Mouse (Mus musculus): ENCODE data around the gene Wls.

Gene Wls

GRCm38 (mm10) chr3:159839481-159839880 is at the start of gene Wls:
Gene Wls (plus strand): TSS chr3:159839672.
- peak; percentile 81 for DNase-seq

- no peak for DNase-seq
Observed at GRCm38 (mm10) chr3:159789781-159790180, 49.7 kb upstream of the Wls start.

- DNase-seq, result no peak
Observed at GRCm38 (mm10) chr3:159831535-159831934, 7.9 kb upstream of the Wls start.

DNA sequence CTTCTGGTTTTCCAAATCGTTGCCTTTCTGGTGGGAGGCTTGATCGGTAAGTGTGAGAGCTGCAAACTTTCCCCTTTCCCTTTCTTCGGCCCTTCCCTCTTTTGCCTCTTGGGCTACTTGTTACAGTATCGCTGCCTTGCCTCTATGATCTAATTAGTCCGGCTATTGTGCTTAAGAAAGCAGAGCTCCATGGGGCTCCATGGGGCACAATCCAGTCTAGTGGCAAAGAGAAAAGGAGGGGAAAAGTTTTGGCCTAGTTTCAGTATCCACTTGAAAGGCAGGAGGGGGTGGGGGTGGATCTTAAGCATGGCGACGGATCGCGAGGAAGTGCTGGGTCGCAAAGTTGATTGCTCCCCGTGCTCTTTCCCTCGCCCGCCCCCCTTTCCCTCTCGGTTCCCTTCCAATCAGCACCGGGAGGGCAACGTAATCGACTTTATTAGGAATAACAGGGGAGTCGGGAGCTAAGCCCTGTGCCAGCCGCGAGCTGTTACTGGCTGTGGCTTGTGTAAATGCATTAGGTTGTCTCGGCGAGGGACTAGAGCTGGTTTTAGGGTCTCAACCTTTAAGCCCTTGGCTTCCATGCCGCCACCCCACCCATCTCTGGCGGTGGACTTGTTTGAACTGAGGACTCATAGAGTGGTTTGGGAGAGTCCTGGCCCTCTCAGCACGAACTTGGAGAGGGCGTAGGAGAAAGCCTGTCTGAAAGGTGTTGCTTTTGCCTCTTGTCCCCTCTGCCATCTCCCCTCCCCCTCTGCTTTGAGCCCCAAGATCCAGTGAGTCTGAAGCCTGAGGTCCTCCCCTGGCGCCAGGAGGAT is 737 bp downstream of the Wls start:
- DNase-seq, result peak; percentile 85

DNA sequence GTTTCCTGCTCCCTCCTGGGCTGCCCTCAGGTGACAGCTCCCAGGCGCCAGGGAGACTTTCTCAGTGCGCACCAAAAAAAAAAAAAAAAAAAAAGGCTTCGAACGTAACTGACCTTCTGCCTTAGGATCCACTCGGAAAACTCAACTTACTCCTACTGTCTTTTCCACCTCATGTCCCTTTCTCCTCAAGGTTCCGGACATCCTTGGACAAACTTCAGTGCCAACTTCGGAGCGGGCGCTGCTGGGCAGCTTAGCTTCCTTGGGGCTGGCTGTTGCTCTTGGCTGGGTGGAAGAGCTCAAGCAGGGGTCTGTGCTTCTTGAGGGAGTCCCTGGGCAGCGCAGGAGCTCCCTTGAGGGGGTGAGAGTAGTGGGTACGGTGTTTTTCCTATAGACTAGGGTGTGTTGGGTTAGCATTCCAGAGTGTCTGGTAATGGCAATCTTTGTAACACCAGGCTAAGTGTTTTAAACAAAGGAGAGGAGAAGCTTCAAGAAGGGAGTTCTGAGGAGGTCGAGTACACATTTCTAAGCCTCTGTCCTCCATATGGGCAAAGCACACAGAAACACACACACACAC is 1.4 kb downstream of the Wls start:
- peak; percentile 40 for DNase-seq

DNA sequence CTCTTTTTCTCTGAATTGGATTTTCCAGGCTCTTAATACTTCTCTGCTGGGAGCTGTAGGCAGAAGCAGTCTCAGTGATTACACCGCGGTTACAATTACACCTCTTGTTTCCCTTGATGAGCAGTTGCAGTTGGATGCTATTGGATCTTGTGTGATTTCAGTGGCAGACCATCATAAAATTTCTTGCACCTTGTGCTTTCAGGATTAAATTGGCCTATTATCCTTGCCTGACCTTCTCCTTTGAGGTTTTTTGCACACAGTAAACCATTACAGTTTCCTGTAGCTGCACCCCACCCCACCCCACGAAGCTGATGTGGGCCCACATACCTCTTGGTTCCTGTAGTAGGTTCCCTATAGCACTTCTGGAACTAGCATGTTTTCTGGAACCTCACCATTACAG is 2.0 kb downstream of the Wls start:
- no peak for DNase-seq

- DNase-seq, result no peak
Observed at GRCm38 (mm10) chr3:159843135-159843534, 3.7 kb downstream of the Wls start.

DNA sequence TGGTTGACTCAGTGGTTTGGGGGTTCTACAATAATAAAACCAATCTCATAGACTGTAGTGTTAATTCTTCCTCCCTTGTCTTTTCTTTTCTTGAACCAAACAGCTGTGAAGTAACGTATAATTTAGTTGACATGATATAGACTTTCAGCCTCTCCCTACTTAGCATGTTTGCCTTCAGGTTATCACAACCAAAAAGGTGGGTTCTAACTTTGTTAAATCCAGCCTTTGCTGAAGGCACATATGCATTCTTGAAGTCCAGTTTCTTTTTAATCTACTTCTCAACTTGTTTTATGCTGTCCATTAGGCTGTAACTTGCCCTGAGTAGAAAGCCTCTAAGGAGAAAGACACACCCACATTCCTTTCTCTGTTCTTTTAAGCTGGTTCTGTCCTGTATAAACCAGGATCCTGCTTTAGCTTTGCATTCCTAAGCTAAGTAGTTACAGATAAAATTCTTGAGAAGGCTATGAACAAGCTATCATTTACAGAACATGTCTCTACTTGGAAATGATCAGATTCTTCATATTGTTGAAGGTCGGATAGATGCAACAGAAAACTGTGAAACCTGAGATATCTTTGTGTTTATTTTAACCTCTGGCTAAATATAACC is 8.0 kb downstream of the Wls start:
- DNase-seq, result no peak

DNA sequence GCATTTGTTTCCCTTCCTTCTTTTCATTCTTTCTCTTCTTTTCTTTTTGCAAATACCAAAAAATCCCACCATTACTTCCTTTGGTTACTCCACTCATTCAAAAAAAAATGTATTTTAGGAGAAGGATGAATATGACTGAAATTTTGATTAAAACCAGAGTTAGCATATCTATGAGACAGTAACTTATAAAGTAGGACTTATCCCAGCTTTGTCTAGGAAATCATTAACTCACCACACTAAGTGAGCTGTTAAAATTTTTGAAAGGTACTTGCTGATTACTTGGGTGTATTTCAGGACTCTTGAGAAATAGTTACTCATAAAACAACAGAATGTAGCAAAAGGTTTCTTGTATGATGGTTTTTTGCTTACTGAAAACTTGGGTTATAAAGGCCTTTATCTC is 8.7 kb downstream of the Wls start:
- no peak for DNase-seq

- no peak for DNase-seq
Observed at GRCm38 (mm10) chr3:159851476-159851875, 12.0 kb downstream of the Wls start.

- DNase-seq, result no peak
Observed at GRCm38 (mm10) chr3:159851980-159852379, 12.5 kb downstream of the Wls start.

DNA sequence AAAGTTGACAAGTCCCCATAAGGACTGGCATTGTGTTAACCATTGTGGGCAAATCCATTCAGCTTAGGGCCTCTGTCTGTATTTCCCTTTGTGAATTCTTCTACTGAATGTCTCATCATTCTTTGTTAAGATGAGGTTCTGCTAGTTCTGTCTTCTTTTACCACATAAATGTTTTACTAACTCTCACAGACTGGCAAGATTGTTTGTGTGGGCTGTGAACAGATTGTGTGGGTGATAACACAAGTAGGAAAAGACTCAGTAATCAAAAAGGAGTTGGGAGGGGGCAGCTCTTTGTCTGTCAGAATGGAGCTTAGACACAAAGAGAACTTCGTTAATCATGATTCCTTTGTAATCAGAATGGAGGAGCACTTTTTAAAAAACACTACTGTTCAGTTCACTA is 17.6 kb downstream of the Wls start:
- DNase-seq, result peak; percentile 4

DNA sequence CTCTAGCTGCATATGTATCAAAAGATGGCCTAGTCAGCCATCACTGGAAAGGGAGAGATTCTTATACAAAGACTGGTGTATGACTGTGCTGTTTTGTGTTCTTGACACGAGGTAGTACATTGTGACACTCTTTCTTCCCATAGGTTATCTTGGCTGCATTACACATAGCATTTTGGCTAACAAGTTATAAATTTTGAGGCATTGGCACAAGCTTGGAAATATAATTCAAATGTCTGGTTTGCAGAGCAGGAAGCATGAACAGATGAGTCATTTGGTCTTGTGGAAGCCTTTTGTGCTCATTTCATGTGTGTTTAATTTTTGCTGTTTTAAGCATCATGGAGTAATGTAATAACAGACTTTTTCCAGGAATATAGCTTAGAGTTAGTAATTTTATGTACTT is 26.2 kb downstream of the Wls start:
- no peak for DNase-seq

- no peak for DNase-seq
Observed at GRCm38 (mm10) chr3:159878983-159879382, 39.5 kb downstream of the Wls start.

- no peak for DNase-seq
Observed at GRCm38 (mm10) chr3:159883325-159883724, 43.9 kb downstream of the Wls start.

DNA sequence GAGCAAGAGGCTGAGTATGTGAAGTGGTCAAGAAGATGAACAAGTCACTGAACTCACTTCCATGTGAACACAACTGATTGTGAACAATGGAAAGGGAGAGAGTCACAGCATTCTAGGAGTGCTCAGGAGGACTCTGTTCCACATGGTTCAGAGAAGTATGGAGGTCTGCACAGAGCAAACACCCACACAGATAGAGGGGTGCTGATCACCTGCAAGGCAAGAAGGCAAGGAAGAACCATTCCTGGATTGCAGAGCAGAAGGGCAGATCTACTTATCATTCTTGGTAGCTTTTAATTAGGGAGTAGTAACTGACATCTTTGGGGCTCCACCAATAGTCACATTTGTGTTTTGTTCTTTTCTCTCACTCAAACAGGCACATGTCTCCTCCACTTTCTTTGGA is 45.3 kb downstream of the Wls start:
- DNase-seq, result no peak

DNA sequence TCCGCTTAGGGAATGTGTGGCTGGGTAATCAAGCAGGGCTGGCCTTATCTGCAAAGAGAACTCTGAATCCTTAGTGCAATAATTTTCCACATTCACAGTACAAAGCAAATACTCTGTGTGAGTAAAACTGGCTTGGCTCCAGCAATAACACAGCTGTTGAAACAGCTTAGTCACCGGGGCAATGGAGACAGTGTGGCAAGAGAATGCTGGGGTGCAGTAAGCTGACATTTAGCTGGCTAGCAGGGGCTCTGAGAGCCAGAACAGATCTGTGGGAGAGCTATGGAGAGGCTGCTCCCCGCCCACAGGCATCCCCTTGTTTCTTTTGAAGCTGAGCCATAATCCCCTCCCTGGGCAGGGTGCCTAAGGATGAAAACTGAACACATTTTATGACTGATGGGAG is 45.8 kb downstream of the Wls start:
- DNase-seq, result peak; percentile 87

- no peak for DNase-seq
Observed at GRCm38 (mm10) chr3:159885781-159886400, 46.4 kb downstream of the Wls start.

DNA sequence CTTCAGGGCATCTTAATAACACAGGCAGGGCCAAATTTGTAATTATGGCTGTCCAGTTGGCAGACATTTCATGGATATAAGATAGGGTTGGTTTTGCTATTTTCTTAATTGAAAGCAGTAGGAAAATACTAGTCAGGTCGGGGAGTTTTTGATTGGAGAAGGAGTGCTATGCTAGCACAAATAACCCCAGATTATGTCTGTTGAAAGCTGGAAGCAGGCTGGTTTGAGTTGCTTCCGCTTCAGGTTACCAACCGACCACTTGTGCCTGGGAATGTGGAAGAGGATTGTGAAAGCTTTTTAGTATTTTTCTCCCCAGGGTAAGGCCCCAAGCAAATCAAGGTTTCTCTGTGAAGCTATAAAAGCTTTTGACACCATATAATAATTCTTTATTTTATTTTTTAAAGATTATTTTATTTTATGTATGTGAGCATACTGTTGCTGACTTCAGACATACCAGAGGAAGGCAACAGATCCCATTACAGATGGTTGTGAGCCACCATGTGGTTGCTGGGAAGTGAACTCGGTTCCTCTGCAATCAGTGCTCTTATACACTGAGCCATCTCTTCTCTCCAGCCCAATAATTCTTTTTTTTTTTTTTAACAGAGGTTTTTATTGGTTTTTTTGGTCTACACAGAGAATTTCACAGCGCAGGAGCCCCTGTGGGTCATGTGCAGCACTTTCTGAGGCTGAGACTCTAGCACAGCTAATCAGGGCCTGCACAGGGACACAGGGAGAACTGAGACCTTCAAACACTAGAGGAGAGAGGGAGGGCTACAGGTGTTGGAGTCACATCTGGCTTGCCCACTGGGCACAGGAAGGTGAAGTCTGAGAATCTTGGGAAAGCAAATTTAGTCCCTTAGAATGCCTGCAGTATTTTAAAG is 50.9 kb downstream of the Wls start:
- no peak for DNase-seq

- DNase-seq, result no peak
Observed at GRCm38 (mm10) chr3:159891057-159891752, 51.7 kb downstream of the Wls start.

DNA sequence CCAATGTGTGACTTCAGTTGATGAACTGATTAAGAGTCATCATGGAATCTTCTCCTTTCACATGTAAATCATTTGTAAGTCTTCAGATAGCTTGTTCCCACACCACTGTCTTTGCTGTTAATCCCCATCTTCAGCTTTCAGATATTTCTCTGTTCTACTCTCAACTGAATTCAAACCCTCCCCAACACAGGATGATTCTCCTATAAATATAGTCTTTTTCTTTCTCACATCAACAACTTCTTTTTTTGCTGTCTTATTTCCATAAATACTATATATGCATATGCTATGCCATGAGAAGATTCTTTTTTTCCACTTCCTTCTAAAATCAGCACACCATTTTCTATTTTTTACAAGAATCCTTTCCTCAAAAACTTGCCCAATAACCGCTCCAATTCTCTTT is 67.9 kb downstream of the Wls start:
- DNase-seq, result no peak

Data from lung, postnatal 10 days (tissue).